Mouse (Mus musculus) embryonic facial prominence, embryonic 12.5 days (tissue): ENCODE measurements at regions not wholly inside any gene's neighbourhood (a gene's known extent, or its start where the extent isn't known, plus 50 kb on each side); places are given as distances from the start of the nearest gene placed in this dataset.
"Not testable (repeated sequence)": the region's sequence is repeated elsewhere in the genome, so short reads cannot be mapped to it uniquely, and the experiment has no call there.

Source experiments
- ATAC-seq: fragments of 200-750 bp; cut with Nextera tagmentation; 2 replicates; pipeline ENCODE4 v1.8.0; 2017; ENCODE audit not compliant: insufficient number of reproducible peaks, insufficient read depth, low FRiP score, low TSS enrichment
- H3K27ac ChIP-seq: fragments of 300-500 bp; sonication (generic); 2 replicates; pipeline ENCODE4 v1.5.1; 2016; ENCODE audit warnings: mild to moderate bottlenecking
- H3K27me3 ChIP-seq: fragments of 300-500 bp; sonication (generic); 2 replicates; pipeline ENCODE4 v1.6.1; 2016; ENCODE audit warnings: mild to moderate bottlenecking, moderate library complexity
- H3K36me3 ChIP-seq: fragments of 300-500 bp; sonication (generic); 2 replicates; pipeline ENCODE4 v1.6.1; 2016; ENCODE audit warnings: mild to moderate bottlenecking
- H3K4me1 ChIP-seq: fragments of 300-500 bp; sonication (generic); 2 replicates; pipeline ENCODE4 v1.6.1; 2016
- H3K4me2 ChIP-seq: fragments of 300-500 bp; sonication (generic); replicated peaks from 2 replicates; pipeline ENCODE4 v1.6.1; 2016; ENCODE audit warnings: mild to moderate bottlenecking, moderate library complexity
- H3K4me3 ChIP-seq: fragments of 300-500 bp; sonication (generic); 2 replicates; pipeline ENCODE4 v1.5.1; 2016; ENCODE audit warnings: mild to moderate bottlenecking
- H3K9ac ChIP-seq: fragments of 300-500 bp; sonication (generic); 2 replicates; pipeline ENCODE4 v1.6.1; 2016; ENCODE audit warnings: mild to moderate bottlenecking, moderate library complexity
- H3K9me3 ChIP-seq: fragments of 300-500 bp; sonication (generic); 2 replicates; pipeline ENCODE4 v1.6.1; 2016; ENCODE audit warnings: mild to moderate bottlenecking, moderate library complexity
- WGBS: fragments of 180-500 bp; shearing (Covaris S2); methylation state at CpG from one replicate; pipeline ENCODE4 v1.1.7; 2016; 5-methylcytosine and 5-hydroxymethylcytosine counted together

DNA sequence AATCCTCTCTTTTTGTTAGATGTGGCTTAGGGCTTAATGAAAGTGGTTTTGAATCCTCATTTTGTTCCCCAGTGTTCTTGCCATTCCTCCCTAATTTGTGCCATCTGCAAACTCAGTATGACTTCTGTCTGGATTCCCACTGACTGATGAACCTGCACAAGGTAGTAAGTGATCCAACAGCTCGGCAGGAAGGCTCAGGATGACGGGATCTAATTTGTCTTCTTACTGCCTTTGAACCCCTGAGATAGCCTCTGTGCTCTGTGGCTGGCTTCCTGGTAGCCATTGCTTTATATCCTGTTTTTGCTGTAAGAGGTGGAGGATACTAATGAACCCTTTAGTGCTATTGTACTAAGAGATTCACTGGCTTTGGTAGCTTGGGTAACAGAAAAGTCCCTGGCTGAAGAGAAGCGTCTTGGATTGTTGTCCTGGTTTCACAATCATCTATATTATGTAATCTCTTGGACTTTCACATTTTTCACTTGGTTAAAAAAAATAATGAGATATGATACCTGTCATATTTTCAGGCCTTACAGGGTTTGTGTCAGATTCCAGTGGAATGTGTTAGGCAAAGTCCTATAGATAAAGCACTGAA, 86.2 kb downstream of the Dusp6 start:
- Histone ChIP-seq H3K27me3 (no peaks in the 10 kb centered on the region), H3K27ac (no peak overlapping the region), H3K4me2 (no peak overlapping the region), H3K4me3 (no peak overlapping the region), H3K9ac (no peak overlapping the region), H3K9me3 (no peaks in the 10 kb centered on the region), H3K36me3 (no peaks in the 10 kb centered on the region), H3K4me1 (0 out of 2 replicates have a peak, but pooled peaks cover 7% of the 10 kb centered on the region)
- ATAC-seq = no peak
- 69% methylated on average over 3 of the region's 3 CpGs for WGBS

- Histone ChIP-seq H3K4me1 (0 out of 2 replicates have a peak, but pooled peaks cover 7% of the 10 kb centered on the region), H3K36me3 (no peaks in the 10 kb centered on the region), H3K4me2 (no peak overlapping the region), H3K27me3 (no peaks in the 10 kb centered on the region), H3K9me3 (no peaks in the 10 kb centered on the region), H3K9ac (no peak overlapping the region), H3K27ac (no peak overlapping the region), H3K4me3 (no peak overlapping the region)
- no peak for ATAC-seq
- 40% methylated on average over 18 of the region's 18 CpGs for whole genome bisulfite sequencing
Observed at GRCm38 (mm10) chr10:99353541-99354292, 90.7 kb downstream of the Dusp6 start.

GRCm38 (mm10) chr10:99354352-99354751, 91.3 kb downstream of the Dusp6 start:
- WGBS = 63% methylated on average over 2 of the region's 2 CpGs

GRCm38 (mm10) chr10:99355303-99355702, 92.3 kb downstream of the Dusp6 start:
- peaks cover 16% of the 10 kb centered on the region; the same call in 1 of the 2 replicates for H3K4me1 ChIP-seq
- H3K27me3 ChIP-seq = no peaks in the 10 kb centered on the region
- no peaks in the 10 kb centered on the region for H3K36me3 ChIP-seq
- H3K27ac ChIP-seq = no peak overlapping the region
- no peak overlapping the region for H3K4me2 ChIP-seq
- H3K9me3 ChIP-seq = no peaks in the 10 kb centered on the region
- H3K9ac ChIP-seq = no peak overlapping the region
- H3K4me3 ChIP-seq = no peak overlapping the region
- 91% methylated on average over 4 of the region's 4 CpGs for WGBS
- no peak for ATAC-seq

More at GRCm38 (mm10) chr10:99354352-99354751, 91.3 kb downstream of the Dusp6 start:
- no peak for ATAC-seq
- Histone ChIP-seq H3K4me2 (no peak overlapping the region), H3K27ac (no peak overlapping the region), H3K36me3 (no peaks in the 10 kb centered on the region), H3K4me3 (no peak overlapping the region), H3K27me3 (no peaks in the 10 kb centered on the region), H3K9me3 (no peaks in the 10 kb centered on the region), H3K4me1 (0 out of 2 replicates have a peak, but pooled peaks cover 9% of the 10 kb centered on the region), H3K9ac (no peak overlapping the region)

- H3K4me3 ChIP-seq = no peak overlapping the region
- no peak overlapping the region for H3K27ac ChIP-seq
- ATAC-seq = no peak
- H3K36me3 ChIP-seq = no peaks in the 10 kb centered on the region
- 69% methylated on average over 5 of the region's 5 CpGs for WGBS
- H3K9ac ChIP-seq = no peak overlapping the region
- H3K9me3 ChIP-seq = no peaks in the 10 kb centered on the region
- no peaks in the 10 kb centered on the region for H3K27me3 ChIP-seq
- peaks cover 19% of the 10 kb centered on the region; the same call in 1 of the 2 replicates for H3K4me1 ChIP-seq
- no peak overlapping the region for H3K4me2 ChIP-seq
Observed at GRCm38 (mm10) chr10:99356221-99356620, 93.2 kb downstream of the Dusp6 start.

DNA sequence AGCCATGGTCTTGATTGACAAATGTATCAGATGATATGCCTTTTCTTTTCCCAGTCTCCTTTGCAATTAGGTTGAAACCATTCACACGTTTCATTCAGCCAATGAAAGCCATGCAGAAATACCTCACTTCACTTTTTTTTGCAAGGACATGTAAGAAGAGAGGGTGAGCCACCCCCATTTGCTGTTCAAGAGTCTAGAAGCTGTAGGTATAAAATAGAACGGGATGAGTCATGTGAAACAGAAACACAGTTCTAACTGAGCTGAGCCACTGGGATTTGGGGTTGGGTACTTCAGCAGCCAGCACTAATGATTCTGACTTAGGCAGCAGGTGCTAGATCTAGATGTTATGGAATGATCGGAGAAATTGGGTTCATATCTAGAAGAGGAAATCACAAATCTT, 93.9 kb downstream of the Dusp6 start:
- ATAC-seq = no peak
- no peaks in the 10 kb centered on the region for H3K9me3 ChIP-seq
- H3K36me3 ChIP-seq = no peaks in the 10 kb centered on the region
- WGBS = 61% methylated on average over 3 of the region's 3 CpGs
- no peak overlapping the region for H3K27ac ChIP-seq
- H3K4me2 ChIP-seq = no peak overlapping the region
- no peak overlapping the region for H3K9ac ChIP-seq
- H3K4me3 ChIP-seq = no peak overlapping the region
- H3K4me1 ChIP-seq = peaks cover 19% of the 10 kb centered on the region; the same call in 1 of the 2 replicates
- no peaks in the 10 kb centered on the region for H3K27me3 ChIP-seq

- H3K4me2 ChIP-seq = no peak overlapping the region
- peaks cover 19% of the 10 kb centered on the region; the same call in 1 of the 2 replicates for H3K4me1 ChIP-seq
- no peak for ATAC-seq
- H3K9ac ChIP-seq = no peak overlapping the region
- no peaks in the 10 kb centered on the region for H3K36me3 ChIP-seq
- no peak overlapping the region for H3K27ac ChIP-seq
- no peaks in the 10 kb centered on the region for H3K27me3 ChIP-seq
- H3K4me3 ChIP-seq = no peak overlapping the region
- WGBS = 38% methylated on average over 4 of the region's 4 CpGs
- no peaks in the 10 kb centered on the region for H3K9me3 ChIP-seq
Observed at GRCm38 (mm10) chr10:99357347-99357746, 94.3 kb downstream of the Dusp6 start.

DNA sequence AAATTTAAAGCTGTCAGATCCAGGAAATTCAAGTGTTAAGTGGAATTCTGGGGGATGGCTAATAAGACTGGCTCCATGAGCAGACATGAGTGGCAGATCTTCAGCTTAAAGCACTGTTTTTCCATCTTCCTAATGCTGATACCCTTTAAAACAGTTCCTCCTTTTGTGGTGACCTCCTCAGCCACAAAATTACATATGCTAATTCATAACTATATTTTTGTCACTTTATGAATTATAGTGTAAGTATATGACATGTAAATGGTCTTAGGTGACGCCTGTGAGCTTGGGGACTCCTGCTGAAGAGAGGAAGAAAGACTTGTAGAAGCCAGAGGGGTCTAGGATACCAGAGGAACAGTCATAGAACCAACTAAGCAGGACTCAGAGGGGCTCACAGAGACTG, 95.2 kb downstream of the Dusp6 start:
- no peak overlapping the region for H3K4me2 ChIP-seq
- no peak overlapping the region for H3K4me3 ChIP-seq
- no peaks in the 10 kb centered on the region for H3K36me3 ChIP-seq
- no peak overlapping the region for H3K9ac ChIP-seq
- no peak for ATAC-seq
- H3K27ac ChIP-seq = no peak overlapping the region
- 80% methylated on average over 1 of the region's 1 CpGs for WGBS
- no peaks in the 10 kb centered on the region for H3K9me3 ChIP-seq
- H3K4me1 ChIP-seq = peaks cover 18% of the 10 kb centered on the region; the same call in 1 of the 2 replicates
- no peaks in the 10 kb centered on the region for H3K27me3 ChIP-seq

GRCm38 (mm10) chr10:99359439-99359866, 96.4 kb downstream of the Dusp6 start:
- H3K36me3 ChIP-seq = no peaks in the 10 kb centered on the region
- H3K4me3 ChIP-seq = no peak overlapping the region
- H3K4me2 ChIP-seq = no peak overlapping the region
- no peak overlapping the region for H3K9ac ChIP-seq
- ATAC-seq = peak; percentile 82; the same call in 1 of the 2 replicates
- 19% methylated on average over 2 of the region's 2 CpGs for WGBS
- H3K4me1 ChIP-seq = peaks cover 12% of the 10 kb centered on the region; the same call in 1 of the 2 replicates
- 0 out of 2 replicates have a peak overlapping the region, but pooled peaks have one; percentile 30 for H3K27ac ChIP-seq
- no peaks in the 10 kb centered on the region for H3K27me3 ChIP-seq
- H3K9me3 ChIP-seq = peaks cover 5% of the 10 kb centered on the region; the same call in 1 of the 2 replicates

DNA sequence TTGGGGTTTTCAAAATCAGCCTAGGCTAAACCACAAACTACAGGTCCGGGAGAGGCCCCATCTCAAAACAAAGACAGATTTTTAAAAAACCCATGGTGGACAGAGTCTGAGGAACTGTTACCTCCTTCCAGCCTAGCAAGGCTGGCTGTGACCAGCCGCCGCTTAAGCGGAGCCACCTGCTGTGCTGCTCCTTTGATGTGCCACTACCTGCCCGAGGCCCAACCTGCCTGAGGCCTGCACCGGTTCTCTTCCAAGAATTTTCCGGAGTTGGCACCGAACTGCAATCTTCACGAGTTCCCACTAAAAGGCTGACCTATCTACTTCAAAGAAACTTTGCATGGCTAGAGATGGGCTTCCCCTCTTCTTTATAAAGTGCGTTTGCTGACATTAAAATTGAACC, 97.6 kb downstream of the Dusp6 start:
- H3K27me3 ChIP-seq = not testable (repeated sequence)

GRCm38 (mm10) chr10:99366162-99366561, 103.1 kb downstream of the Dusp6 start:
- Histone ChIP-seq H3K36me3 (no peaks in the 10 kb centered on the region), H3K4me1 (no peaks in the 10 kb centered on the region), H3K9me3 (peaks cover 7% of the 10 kb centered on the region; the same call in 1 of the 2 replicates), H3K27ac (no peak overlapping the region), H3K4me3 (no peak overlapping the region), H3K9ac (no peak overlapping the region), H3K27me3 (no peaks in the 10 kb centered on the region), H3K4me2 (no peak overlapping the region)
- 88% methylated on average over 7 of the region's 7 CpGs for WGBS
- ATAC-seq = no peak

More for the DNA sequence above, 97.6 kb downstream of the Dusp6 start:
- not testable (repeated sequence) for H3K36me3 ChIP-seq, H3K4me2 ChIP-seq, H3K4me3 ChIP-seq, ATAC-seq, H3K9me3 ChIP-seq, H3K9ac ChIP-seq, H3K27ac ChIP-seq
- WGBS = 37% methylated on average over 10 of the region's 10 CpGs
- peaks cover 12% of the 10 kb centered on the region; the same call in 1 of the 2 replicates for H3K4me1 ChIP-seq

- ATAC-seq = no peak
- Histone ChIP-seq H3K9me3 (peaks cover 7% of the 10 kb centered on the region; the same call in 1 of the 2 replicates), H3K4me3 (no peak overlapping the region), H3K27ac (no peak overlapping the region), H3K27me3 (no peaks in the 10 kb centered on the region), H3K36me3 (no peaks in the 10 kb centered on the region), H3K9ac (no peak overlapping the region), H3K4me1 (no peaks in the 10 kb centered on the region), H3K4me2 (no peak overlapping the region)
- 40% methylated on average over 6 of the region's 6 CpGs for WGBS
Observed at GRCm38 (mm10) chr10:99367757-99368156, 104.7 kb downstream of the Dusp6 start.
